Mouse (Mus musculus) stomach, embryonic 16.5 days (tissue): ENCODE data around the gene Ncf4. TPM values are rescaled to one million over a fixed set of nuclear protein-coding genes. Genes with fewer than 3 reads are reported as not detected.
A peak's percentile ranks its signal among the peaks of the same experiment; 100 is the strongest.
"Not testable (repeated sequence)": the region's sequence is repeated elsewhere in the genome, so short reads cannot be mapped to it uniquely, and the experiment has no call there.

Source experiments
- ATAC-seq: fragments of 200-750 bp; cut with Nextera tagmentation; 2 replicates; pipeline ENCODE4 v1.8.0; 2017; ENCODE audit warnings: moderate number of reproducible peaks, moderate TSS enrichment; ENCODE audit not compliant: insufficient read depth, low FRiP score
- H3K27ac ChIP-seq: fragments of 300-500 bp; sonication (generic); 2 replicates; pipeline ENCODE4 v1.5.1; 2014; ENCODE audit warnings: low read length
- H3K27me3 ChIP-seq: fragments of 300-500 bp; sonication (generic); 2 replicates; pipeline ENCODE4 v1.6.1; 2014; ENCODE audit warnings: low read length, control low read depth, mixed read lengths; ENCODE audit not compliant: control insufficient read depth, insufficient read depth
- H3K36me3 ChIP-seq: fragments of 300-500 bp; sonication (generic); 2 replicates; pipeline ENCODE4 v1.6.1; 2014; ENCODE audit warnings: low read length; ENCODE audit not compliant: control insufficient read depth, insufficient read depth
- H3K4me1 ChIP-seq: fragments of 300-500 bp; sonication (generic); 2 replicates; pipeline ENCODE4 v1.6.1; 2014; ENCODE audit warnings: low read length, control low read depth, mixed read lengths; ENCODE audit not compliant: control insufficient read depth, insufficient read depth
- H3K4me2 ChIP-seq: fragments of 300-500 bp; sonication (generic); 2 replicates; pipeline ENCODE4 v1.6.1; 2014; ENCODE audit warnings: low read depth, low read length, mixed read lengths
- H3K4me3 ChIP-seq: fragments of 300-500 bp; sonication (generic); replicated peaks from 2 replicates; pipeline ENCODE4 v1.5.1; 2014; ENCODE audit warnings: mild to moderate bottlenecking, low read length
- H3K9ac ChIP-seq: fragments of 300-500 bp; sonication (generic); 2 replicates; pipeline ENCODE4 v1.6.1; 2014; ENCODE audit warnings: low read length
- H3K9me3 ChIP-seq: fragments of 300-500 bp; sonication (generic); replicated peaks from 2 replicates; pipeline ENCODE4 v1.6.1; 2016; ENCODE audit warnings: low read length, control low read depth; ENCODE audit not compliant: control insufficient read depth
- WGBS: fragments of 180-500 bp; shearing (Covaris S2); extraction: QIAGEN DNeasy Blood & Tissue Kit; methylation state at CpG from one replicate; pipeline ENCODE4 v1.1.7; 2014; 5-methylcytosine and 5-hydroxymethylcytosine counted together
- polyA plus RNA-seq: library from polyadenylated mRNA; unstranded; fragments of >200 nt; fragmentation: Nextera tagmentation; extraction: Ambion mirVana; gene quantifications from 2 replicates; pipeline ENCODE4 v1.2.1, GENCODE M21; 2015

Gene Ncf4
- polyA plus RNA-seq, 1 experiment from 2014 or later = 11.9 TPM

DNA sequence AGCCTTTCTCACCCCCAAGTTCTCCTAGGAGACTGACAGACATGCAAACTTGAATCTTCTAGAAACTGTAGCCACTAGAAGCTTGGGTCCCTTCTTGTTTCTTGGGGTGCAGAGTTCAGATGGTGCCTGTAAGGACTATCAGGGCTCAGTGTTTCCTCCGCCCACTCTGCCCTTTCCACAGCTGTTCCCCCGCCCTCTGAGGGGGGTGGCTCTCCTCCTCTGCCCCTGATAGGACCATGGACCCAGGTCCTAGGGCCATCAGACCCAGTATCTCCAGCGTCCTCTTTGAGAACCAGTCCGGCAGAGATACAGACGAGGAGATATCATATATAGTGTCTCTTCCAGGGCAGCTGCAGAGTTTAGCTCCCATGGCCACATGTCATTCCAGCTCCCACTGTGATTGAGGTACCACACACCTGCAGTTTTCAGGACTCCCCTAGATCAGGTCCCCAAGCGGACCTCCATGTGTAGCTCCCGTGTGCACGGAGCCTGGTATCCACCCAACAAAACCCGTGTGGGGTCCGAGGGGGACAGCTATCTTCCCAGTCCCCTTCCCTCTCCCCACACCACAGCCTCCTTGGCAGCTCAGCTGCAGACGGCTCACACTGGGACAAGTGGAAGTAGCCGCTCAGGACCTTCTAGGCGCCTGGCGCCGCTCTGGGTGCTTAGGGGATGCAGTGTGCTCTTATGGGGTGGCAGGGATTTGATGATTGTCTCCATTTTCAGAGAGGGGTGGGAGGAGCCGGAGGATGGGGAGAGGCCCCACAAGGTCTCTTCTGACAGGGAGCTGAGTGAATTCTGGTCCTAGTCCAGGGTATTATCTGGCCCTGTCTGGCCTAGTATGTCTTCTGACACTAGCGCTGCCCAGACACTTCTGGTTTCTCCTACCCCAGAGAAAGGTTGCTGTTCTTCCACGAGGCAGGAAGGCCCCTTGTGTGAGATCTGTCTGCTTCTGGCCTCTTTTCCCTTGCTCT lies 1.8 kb downstream of the Ncf4 start:
- no peaks in the 10 kb centered on the region for H3K27me3 ChIP-seq
- 72% methylated on average over 18 of the region's 18 CpGs for WGBS
- H3K4me2 ChIP-seq = no peak overlapping the region
- ATAC-seq = no peak
- no peak overlapping the region for H3K4me3 ChIP-seq
- H3K9ac ChIP-seq = no peak overlapping the region
- H3K9me3 ChIP-seq = no peaks in the 10 kb centered on the region
- no peaks in the 10 kb centered on the region for H3K36me3 ChIP-seq
- H3K27ac ChIP-seq = no peak overlapping the region
- no peaks in the 10 kb centered on the region for H3K4me1 ChIP-seq

- Histone ChIP-seq H3K27me3 (no peaks in the 10 kb centered on the region), H3K4me1 (no peaks in the 10 kb centered on the region), H3K9me3 (no peaks in the 10 kb centered on the region), H3K36me3 (no peaks in the 10 kb centered on the region), H3K4me2 (no peak overlapping the region), H3K4me3 (no peak overlapping the region), H3K27ac (no peak overlapping the region), H3K9ac (no peak overlapping the region)
- no peak for ATAC-seq
- 78% methylated on average over 2 of the region's 2 CpGs for WGBS
These were observed 3.1 kb downstream of the Ncf4 start for GRCm38 (mm10) chr15:78247659-78248058.

GRCm38 (mm10) chr15:78248410-78248809 lies 3.8 kb downstream of the Ncf4 start:
- Histone ChIP-seq H3K27me3 (no peaks in the 10 kb centered on the region), H3K36me3 (no peaks in the 10 kb centered on the region), H3K9me3 (no peaks in the 10 kb centered on the region), H3K27ac (no peak overlapping the region), H3K4me1 (no peaks in the 10 kb centered on the region), H3K4me3 (no peak overlapping the region), H3K9ac (no peak overlapping the region), H3K4me2 (no peak overlapping the region)
- no peak for ATAC-seq
- 46% methylated on average over 3 of the region's 3 CpGs for WGBS

- no peak for ATAC-seq
- H3K27me3 ChIP-seq = no peaks in the 10 kb centered on the region; the same call in 1 of the 2 replicates
- no peak overlapping the region for H3K4me2 ChIP-seq
- no peak overlapping the region for H3K27ac ChIP-seq
- no peaks in the 10 kb centered on the region for H3K9me3 ChIP-seq
- no peak overlapping the region; the same call in 1 of the 2 replicates for H3K9ac ChIP-seq
- no peaks in the 10 kb centered on the region for H3K4me1 ChIP-seq
- 18% methylated on average over 20 of the region's 20 CpGs for WGBS
- no peaks in the 10 kb centered on the region for H3K36me3 ChIP-seq
- no peak overlapping the region for H3K4me3 ChIP-seq
These were observed 10.2 kb downstream of the Ncf4 start for GRCm38 (mm10) chr15:78254751-78255150.

DNA sequence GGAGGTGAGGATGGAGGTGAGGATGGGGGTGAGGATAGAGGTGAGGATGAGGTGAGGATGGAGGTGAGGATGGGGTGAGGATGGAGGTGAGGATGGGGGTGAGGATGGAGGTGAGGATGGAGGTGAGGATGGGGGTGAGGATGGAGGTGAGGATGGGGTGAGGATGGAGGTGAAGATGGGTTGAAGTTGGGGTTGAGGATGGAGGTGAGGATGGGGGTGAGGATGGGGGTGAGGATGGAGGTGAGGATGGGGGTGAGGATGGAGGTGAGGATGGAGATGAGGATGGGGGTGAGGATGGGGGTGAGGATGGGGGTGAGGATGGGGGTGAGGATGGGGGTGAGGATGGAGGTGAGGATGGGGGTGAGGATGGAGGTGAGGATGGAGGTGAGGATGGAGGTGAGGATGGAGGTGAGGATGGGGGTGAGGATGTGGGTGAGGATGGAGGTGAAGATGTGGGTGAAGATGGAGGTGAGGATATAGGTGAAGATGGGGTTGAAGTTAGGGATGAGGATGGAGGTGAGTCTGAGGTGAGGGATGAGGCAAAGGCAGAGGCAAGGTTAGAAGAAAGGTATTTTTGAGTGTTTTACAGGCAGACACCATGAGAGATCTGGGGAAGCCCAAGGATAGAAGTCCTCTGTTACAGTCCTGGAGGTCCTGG lies 12.1 kb downstream of the Ncf4 start:
- H3K4me1 ChIP-seq, H3K27me3 ChIP-seq, H3K9me3 ChIP-seq, H3K9ac ChIP-seq, H3K4me2 ChIP-seq, H3K4me3 ChIP-seq, H3K36me3 ChIP-seq, ATAC-seq, H3K27ac ChIP-seq: not testable (repeated sequence)

DNA sequence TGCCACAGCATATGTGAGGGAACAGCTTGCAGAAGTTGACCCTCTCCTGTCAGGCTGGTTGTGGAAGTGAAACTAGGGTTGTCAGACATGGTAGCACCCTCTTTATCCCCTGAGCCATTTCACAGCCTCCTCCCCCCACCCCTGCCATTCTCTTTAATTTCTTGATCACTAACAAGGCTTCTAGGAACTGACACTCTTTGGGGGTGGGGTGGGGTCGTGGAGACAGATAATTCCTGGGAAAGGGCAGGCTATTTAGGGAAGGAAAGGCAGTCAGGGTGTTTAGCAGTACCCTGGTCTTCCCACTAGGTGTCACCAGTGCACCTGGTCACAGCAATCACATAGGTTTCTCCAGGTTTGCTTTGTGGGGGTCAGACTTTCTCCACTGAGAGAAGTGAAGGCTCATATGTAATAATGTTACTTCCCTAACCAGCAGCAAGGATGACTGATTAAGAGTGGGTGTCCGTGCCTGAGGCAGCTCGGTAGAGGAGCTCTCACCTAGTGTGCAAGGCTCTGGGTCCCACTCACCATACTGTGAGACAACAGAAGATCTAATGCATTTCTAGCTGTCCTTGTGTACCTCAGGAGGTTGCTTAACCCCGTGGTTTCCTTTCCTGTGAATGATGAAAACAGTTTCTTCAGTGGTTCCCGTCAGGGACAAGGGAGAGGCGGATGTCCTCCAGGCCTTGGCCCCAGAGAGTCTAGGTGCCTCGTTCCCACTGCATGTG lies 12.9 kb downstream of the Ncf4 start:
- Histone ChIP-seq H3K27me3 (no peaks in the 10 kb centered on the region; the same call in 1 of the 2 replicates), H3K36me3 (no peaks in the 10 kb centered on the region), H3K9ac (no peak overlapping the region), H3K4me2 (no peak overlapping the region), H3K4me1 (no peaks in the 10 kb centered on the region), H3K9me3 (no peaks in the 10 kb centered on the region), H3K27ac (no peak overlapping the region), H3K4me3 (no peak overlapping the region)
- 30% methylated on average over 7 of the region's 7 CpGs for WGBS
- peak; percentile 35; the same call in 1 of the 2 replicates for ATAC-seq

- Histone ChIP-seq H3K4me2 (no peak overlapping the region), H3K4me1 (no peaks in the 10 kb centered on the region), H3K27me3 (no peaks in the 10 kb centered on the region; the same call in 1 of the 2 replicates), H3K9me3 (no peaks in the 10 kb centered on the region), H3K4me3 (no peak overlapping the region), H3K36me3 (no peaks in the 10 kb centered on the region), H3K9ac (no peak overlapping the region), H3K27ac (no peak overlapping the region)
- 74% methylated on average over 10 of the region's 10 CpGs for WGBS
- ATAC-seq = no peak
These were observed 13.8 kb downstream of the Ncf4 start for GRCm38 (mm10) chr15:78258246-78258865.

GRCm38 (mm10) chr15:78260668-78261333 lies 16.2 kb downstream of the Ncf4 start:
- H3K36me3 ChIP-seq = no peaks in the 10 kb centered on the region
- no peaks in the 10 kb centered on the region for H3K9me3 ChIP-seq
- H3K9ac ChIP-seq = no peak overlapping the region
- H3K27ac ChIP-seq = no peak overlapping the region
- no peaks in the 10 kb centered on the region for H3K4me1 ChIP-seq
- no peak overlapping the region for H3K4me2 ChIP-seq
- 57% methylated on average over 13 of the region's 13 CpGs for WGBS
- no peak for ATAC-seq
- H3K27me3 ChIP-seq = no peaks in the 10 kb centered on the region
- no peak overlapping the region for H3K4me3 ChIP-seq
